Mouse (Mus musculus) midbrain, embryonic 11.5 days (tissue): ENCODE data around the gene Adgrg5. TPM values are rescaled to one million over a fixed set of nuclear protein-coding genes. Genes with fewer than 3 reads are reported as not detected.

Experiments used
- ATAC-seq: fragments of 200-750 bp; cut with Nextera tagmentation; 2 replicates; pipeline ENCODE4 v1.8.0; 2017; ENCODE audit warnings: moderate TSS enrichment, moderate library complexity; ENCODE audit not compliant: low FRiP score
- DNase-seq: peaks from one replicate; pipeline ENCODE4 v3.0.0; 2015; ENCODE audit warnings: low spot score; ENCODE audit errors: missing footprints
- H3K27ac ChIP-seq: fragments of 300-500 bp; sonication (generic); 2 replicates; pipeline ENCODE4 v1.5.1; 2014; ENCODE audit warnings: low read depth, low read length
- H3K27me3 ChIP-seq: fragments of 300-500 bp; sonication (generic); 2 replicates; pipeline ENCODE4 v1.6.1; 2014; ENCODE audit warnings: mild to moderate bottlenecking, low read length, moderate library complexity, mixed read lengths; ENCODE audit not compliant: control insufficient read depth, insufficient read depth
- H3K36me3 ChIP-seq: fragments of 300-500 bp; sonication (generic); 2 replicates; pipeline ENCODE4 v1.6.1; 2014; ENCODE audit warnings: mild to moderate bottlenecking, low read length, moderate library complexity, mixed read lengths; ENCODE audit not compliant: control insufficient read depth, insufficient read depth
- H3K4me1 ChIP-seq: fragments of 300-500 bp; sonication (generic); 2 replicates; pipeline ENCODE4 v1.6.1; 2014; ENCODE audit warnings: low read length; ENCODE audit not compliant: control insufficient read depth, insufficient read depth
- H3K4me2 ChIP-seq: fragments of 300-500 bp; sonication (generic); 2 replicates; pipeline ENCODE4 v1.6.1; 2014; ENCODE audit warnings: mild to moderate bottlenecking, moderate library complexity
- H3K4me3 ChIP-seq: fragments of 300-500 bp; sonication (generic); 2 replicates; pipeline ENCODE4 v1.5.1; 2014; ENCODE audit warnings: low read depth, low read length
- H3K9ac ChIP-seq: fragments of 300-500 bp; sonication (generic); 2 replicates; pipeline ENCODE4 v1.6.1; 2014; ENCODE audit warnings: low read length
- H3K9me3 ChIP-seq: fragments of 300-500 bp; sonication (generic); 2 replicates; pipeline ENCODE4 v1.6.1; 2016; ENCODE audit warnings: low read length; ENCODE audit not compliant: control insufficient read depth
- WGBS: fragments of 180-500 bp; shearing (Covaris S2); extraction: QIAGEN DNeasy Blood & Tissue Kit; methylation state at CpG from one replicate; pipeline ENCODE4 v1.1.7; 2014; 5-methylcytosine and 5-hydroxymethylcytosine counted together
- polyA plus RNA-seq: library from polyadenylated mRNA; unstranded; fragments of >200 nt; fragmentation: Nextera tagmentation; extraction: Ambion mirVana; gene quantifications from 2 replicates; pipeline ENCODE4 v1.2.1, GENCODE M21; 2014

The Adgrg5 gene
- polyA plus RNA-seq, 1 experiment from 2014 or later: 0.36 TPM

DNA sequence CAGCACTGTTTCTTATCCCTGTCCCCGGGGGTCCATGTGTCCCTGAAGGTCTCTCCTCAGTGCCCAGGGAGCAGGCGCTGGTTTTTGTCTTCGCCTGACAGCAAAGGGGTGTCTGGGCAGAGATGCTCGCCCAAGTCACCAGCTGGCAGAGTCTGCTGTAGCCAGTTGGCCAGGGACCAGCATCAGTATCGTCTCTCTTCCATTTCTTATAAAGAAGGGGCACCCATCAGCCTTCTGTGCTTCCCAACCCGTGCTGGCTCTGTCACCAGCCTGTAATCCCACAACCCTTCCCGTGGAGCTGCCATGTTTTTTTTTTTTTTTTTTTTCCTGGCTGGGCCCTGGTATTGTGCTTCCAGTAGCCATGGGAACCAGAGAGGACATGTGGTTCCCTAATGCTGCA lies 58.4 kb downstream of the Adgrg5 start:
- WGBS: 65% methylated on average over 7 of the region's 7 CpGs
- Histone ChIP-seq H3K9ac (no peak overlapping the region), H3K9me3 (no peaks in the 10 kb centered on the region), H3K4me3 (no peak overlapping the region), H3K4me2 (no peak overlapping the region), H3K27ac (no peak overlapping the region), H3K4me1 (peaks cover 37% of the 10 kb centered on the region), H3K36me3 (no peaks in the 10 kb centered on the region), H3K27me3 (no peaks in the 10 kb centered on the region; the same call in 1 of the 2 replicates)
- DNase-seq (no peak), ATAC-seq (no peak)

DNA sequence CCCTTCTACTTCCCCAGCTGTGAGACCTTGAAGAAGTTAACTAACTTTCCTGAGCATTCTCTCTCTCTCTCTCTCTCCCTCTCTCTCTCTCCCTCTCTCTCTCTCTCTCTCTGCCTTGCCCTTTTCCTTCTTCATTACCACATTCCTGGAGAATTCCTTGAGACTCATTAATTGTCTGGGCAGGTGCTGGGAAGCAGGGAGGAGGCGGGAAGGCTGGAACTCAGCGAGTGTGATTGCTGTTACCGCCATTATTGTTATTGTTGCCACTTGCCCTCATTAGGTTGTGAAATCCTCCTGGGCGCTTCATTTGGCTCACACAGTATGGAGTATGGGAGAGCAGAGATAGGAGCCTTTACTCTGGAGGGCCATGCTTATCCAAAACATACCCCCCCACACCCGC lies 59.7 kb downstream of the Adgrg5 start:
- ATAC-seq: peak; percentile 1; the same call in 1 of the 2 replicates
- Histone ChIP-seq H3K4me1 (peaks cover 32% of the 10 kb centered on the region), H3K27ac (no peak overlapping the region), H3K9me3 (no peaks in the 10 kb centered on the region), H3K4me3 (no peak overlapping the region), H3K27me3 (no peaks in the 10 kb centered on the region), H3K36me3 (no peaks in the 10 kb centered on the region), H3K9ac (no peak overlapping the region), H3K4me2 (no peak overlapping the region)
- 28% methylated on average over 5 of the region's 5 CpGs for WGBS
- DNase-seq: no peak

DNA sequence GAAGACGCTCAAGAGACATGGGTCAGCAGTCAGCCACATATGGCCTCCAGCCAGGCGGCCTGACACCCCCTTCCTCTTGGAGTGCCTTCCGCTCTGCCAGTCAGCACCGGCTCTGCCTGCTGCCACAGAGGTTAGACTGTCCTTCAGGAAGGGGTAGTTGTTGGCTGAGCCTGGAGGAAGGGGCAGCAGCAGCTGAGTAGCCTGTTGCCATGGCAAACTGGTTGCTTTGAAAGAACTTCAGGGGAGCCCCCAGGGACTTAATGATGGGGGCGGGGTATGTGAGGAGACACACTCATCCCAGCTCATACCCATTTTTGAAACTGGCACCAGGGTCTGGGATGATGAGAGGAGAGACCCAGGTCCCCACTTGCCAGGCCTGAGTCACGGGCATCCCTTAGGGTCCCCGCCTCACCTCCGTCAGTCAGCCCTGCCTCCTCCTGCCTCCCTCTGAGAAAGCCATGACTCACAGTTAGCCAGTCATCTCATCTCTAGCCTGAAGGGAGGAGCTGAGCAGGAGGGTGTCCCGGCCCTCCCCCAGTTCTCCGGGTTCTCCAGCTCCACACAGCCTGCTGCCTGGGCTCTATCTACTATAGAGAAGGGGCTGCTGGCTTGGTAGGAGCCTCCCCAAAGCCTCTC lies 60.5 kb downstream of the Adgrg5 start:
- 8% methylated on average over 10 of the region's 10 CpGs for WGBS
- no peak overlapping the region for H3K4me3 ChIP-seq
- peak; percentile 93 for DNase-seq

DNA sequence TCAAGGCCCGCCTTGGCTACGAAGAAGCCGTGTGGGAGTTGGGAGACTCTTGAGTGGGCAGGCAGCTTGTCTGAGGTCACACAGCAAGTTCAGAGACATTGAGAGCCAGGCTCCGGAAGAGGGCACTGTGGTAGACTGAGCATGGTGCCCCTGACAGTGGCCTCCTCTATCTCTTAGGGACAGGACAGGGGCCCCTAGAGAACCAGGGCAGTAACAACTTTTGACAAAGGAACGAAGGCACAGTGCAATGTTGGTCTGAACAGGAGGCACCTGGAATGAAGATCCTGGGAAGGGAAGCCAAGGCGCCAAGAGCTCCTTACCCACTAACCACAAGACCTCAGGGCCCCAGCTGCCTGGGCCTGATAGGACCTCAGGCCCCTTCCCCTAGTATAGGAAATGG lies 61.5 kb downstream of the Adgrg5 start:
- Histone ChIP-seq H3K9ac (no peak overlapping the region), H3K27me3 (no peaks in the 10 kb centered on the region), H3K9me3 (no peaks in the 10 kb centered on the region), H3K36me3 (no peaks in the 10 kb centered on the region), H3K4me2 (0 out of 2 replicates have a peak overlapping the region, but pooled peaks have one; percentile 6), H3K4me1 (peaks cover 30% of the 10 kb centered on the region), H3K27ac (no peak overlapping the region), H3K4me3 (no peak overlapping the region)
- DNase-seq: no peak
- WGBS: 92% methylated on average over 6 of the region's 6 CpGs
- ATAC-seq: no peak

More for the DNA sequence above, 60.5 kb downstream of the Adgrg5 start:
- H3K27ac ChIP-seq: no peak overlapping the region
- H3K9ac ChIP-seq: 0 out of 2 replicates have a peak overlapping the region, but pooled peaks have one; percentile 18
- no peaks in the 10 kb centered on the region for H3K36me3 ChIP-seq
- no peaks in the 10 kb centered on the region for H3K27me3 ChIP-seq
- H3K9me3 ChIP-seq: no peaks in the 10 kb centered on the region
- peaks cover 30% of the 10 kb centered on the region for H3K4me1 ChIP-seq
- ATAC-seq: peak; percentile 75
- peak overlapping the region; percentile 15; the same call in 1 of the 2 replicates for H3K4me2 ChIP-seq

DNA sequence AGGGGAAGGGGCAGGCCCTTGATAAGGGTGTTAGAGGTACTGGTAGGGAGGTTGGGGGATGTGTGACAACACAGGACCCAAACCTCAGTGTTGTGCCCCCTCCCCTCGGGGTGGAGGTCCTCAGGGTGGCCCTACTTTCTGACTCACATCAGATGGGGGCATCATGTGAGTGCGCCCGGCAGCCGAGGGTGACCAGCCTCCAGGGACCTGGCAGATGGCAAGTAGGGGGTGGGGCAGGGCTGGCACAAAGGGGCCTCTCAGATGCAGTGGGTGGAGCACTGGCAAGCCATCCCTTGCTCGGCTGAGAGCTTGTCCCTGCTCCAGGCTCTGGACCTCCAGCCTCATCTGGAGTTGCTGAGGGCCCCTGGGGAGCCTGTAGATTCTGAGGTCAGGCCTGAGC lies 63.2 kb downstream of the Adgrg5 start:
- H3K9ac ChIP-seq: no peak overlapping the region
- ATAC-seq (no peak), DNase-seq (peak; percentile 69)
- H3K4me1 ChIP-seq: peaks cover 28% of the 10 kb centered on the region
- H3K27ac ChIP-seq: no peak overlapping the region
- H3K4me2 ChIP-seq: no peak overlapping the region
- H3K36me3 ChIP-seq: no peaks in the 10 kb centered on the region
- WGBS: 68% methylated on average over 5 of the region's 5 CpGs
- no peaks in the 10 kb centered on the region for H3K9me3 ChIP-seq
- no peaks in the 10 kb centered on the region for H3K27me3 ChIP-seq
- no peak overlapping the region for H3K4me3 ChIP-seq

DNA sequence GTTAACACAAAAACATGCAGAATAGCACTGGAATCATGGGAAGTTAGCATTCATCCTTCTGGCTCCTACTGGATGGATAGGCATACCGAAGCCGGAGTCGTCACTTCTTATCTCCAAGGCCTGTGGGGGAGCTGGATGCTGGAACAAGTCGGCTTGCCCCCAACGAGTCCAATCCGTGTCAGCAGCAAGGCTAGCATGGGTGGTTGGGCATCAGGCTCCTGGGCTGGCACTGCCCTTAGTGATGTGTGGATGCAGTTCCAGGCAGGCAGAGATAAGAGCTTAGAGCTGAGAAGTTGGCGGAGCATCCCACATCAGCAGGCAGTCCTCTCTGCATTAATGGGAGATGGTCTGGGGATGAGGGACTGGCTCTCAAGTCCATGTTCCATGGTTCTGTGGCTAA lies 64.1 kb downstream of the Adgrg5 start:
- WGBS: 88% methylated on average over 7 of the region's 7 CpGs
- no peak overlapping the region for H3K9ac ChIP-seq
- peaks cover 28% of the 10 kb centered on the region for H3K4me1 ChIP-seq
- DNase-seq (no peak), ATAC-seq (no peak)
- no peak overlapping the region for H3K27ac ChIP-seq
- no peaks in the 10 kb centered on the region for H3K27me3 ChIP-seq
- no peak overlapping the region for H3K4me2 ChIP-seq
- no peaks in the 10 kb centered on the region for H3K9me3 ChIP-seq
- H3K36me3 ChIP-seq: no peaks in the 10 kb centered on the region
- H3K4me3 ChIP-seq: no peak overlapping the region

DNA sequence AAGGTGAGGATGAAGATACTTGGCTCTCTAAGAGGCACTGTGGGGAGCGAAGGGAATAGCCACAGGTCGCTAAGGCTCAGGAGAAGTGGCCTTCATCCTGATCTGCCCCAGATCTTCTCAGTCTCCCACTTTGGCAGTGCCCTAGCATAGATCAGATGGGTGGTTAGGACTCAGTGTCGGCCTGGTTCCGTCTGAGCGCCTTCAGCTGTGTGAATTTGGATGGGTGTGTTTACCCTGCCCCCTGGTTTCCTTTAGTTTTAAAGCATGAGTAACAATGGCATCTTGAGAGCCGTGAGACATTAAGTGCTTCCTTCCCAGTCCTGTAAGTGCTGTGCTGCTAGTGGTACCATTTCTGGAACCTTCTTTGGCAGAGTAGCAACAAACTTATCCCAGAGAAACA lies 65.1 kb downstream of the Adgrg5 start:
- no peak overlapping the region for H3K4me3 ChIP-seq
- H3K9ac ChIP-seq: no peak overlapping the region
- no peak overlapping the region for H3K27ac ChIP-seq
- no peak overlapping the region for H3K4me2 ChIP-seq
- no peak for DNase-seq
- 84% methylated on average over 6 of the region's 6 CpGs for WGBS
- H3K9me3 ChIP-seq: no peaks in the 10 kb centered on the region
- H3K27me3 ChIP-seq: no peaks in the 10 kb centered on the region
- H3K4me1 ChIP-seq: peaks cover 30% of the 10 kb centered on the region
- no peaks in the 10 kb centered on the region for H3K36me3 ChIP-seq
- ATAC-seq: no peak

DNA sequence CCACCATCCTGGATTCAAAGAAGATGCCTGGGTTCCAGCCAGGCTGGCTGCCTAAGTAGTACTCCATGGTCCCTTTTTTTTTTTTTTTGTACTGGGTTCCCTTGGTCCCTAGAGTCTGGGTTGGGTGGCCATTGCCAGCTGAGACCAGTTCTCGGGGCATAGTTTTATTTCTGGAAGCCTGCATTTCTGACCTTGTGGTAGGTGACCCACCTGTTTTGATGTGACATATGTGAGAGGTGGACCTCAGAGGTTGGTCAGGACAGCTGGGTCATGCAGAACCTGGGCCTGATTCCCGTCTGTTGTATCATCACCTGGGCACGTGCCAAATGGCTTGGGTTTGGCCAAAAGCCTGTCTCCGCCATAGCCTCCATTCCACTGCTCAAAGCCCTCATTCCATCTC lies 66.2 kb downstream of the Adgrg5 start:
- no peak overlapping the region for H3K4me3 ChIP-seq
- H3K27me3 ChIP-seq: no peaks in the 10 kb centered on the region
- H3K9ac ChIP-seq: no peak overlapping the region
- no peak overlapping the region for H3K27ac ChIP-seq
- H3K4me2 ChIP-seq: no peak overlapping the region
- H3K9me3 ChIP-seq: no peaks in the 10 kb centered on the region
- ATAC-seq (no peak), DNase-seq (no peak)
- WGBS: 97% methylated on average over 4 of the region's 4 CpGs
- peaks cover 22% of the 10 kb centered on the region for H3K4me1 ChIP-seq
- H3K36me3 ChIP-seq: no peaks in the 10 kb centered on the region

DNA sequence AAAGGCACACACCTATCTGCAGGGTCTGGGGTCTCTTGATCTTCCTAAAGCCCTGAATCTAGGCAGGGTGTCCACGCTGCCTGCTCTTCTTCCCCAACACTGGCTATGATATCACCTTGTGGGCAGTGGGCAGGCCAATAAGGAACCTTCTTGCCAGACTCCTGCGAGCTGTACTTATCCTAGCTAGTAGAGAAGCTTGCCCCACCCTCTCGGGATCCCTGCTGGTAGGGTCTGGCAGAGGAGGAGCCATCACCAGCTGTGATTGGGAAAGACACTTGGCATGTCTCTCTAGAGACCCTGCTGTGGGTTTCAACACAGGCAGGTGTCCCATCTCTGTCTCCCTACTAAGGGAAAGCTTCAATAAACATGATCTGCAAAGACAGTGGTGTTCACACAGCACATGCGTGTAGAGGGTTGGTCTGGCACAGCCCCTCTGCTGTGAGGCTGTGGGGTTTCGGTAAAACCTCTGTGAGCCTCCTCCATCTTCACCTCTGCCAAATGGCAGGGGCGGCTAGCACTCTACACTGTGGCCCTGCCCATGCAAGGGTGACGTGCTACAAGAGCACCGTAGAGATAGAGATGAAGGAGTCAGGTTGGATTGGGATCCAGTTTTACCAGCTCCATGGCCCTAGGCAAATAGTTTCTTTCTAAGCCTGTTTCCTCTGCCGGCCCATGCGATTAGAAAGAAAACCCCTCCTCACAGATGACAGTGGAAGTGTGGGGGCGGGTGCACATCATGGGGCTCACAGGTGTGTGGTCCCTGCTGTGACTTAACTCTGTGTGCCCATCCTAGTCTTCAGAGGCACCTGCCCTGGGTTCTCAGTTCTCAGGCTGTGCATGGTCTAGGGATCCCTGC lies 67.3 kb downstream of the Adgrg5 start:
- Histone ChIP-seq H3K4me2 (no peak overlapping the region), H3K36me3 (no peaks in the 10 kb centered on the region), H3K9me3 (no peaks in the 10 kb centered on the region), H3K27ac (no peak overlapping the region), H3K4me1 (peaks cover 19% of the 10 kb centered on the region), H3K9ac (no peak overlapping the region), H3K27me3 (no peaks in the 10 kb centered on the region), H3K4me3 (no peak overlapping the region)
- ATAC-seq (no peak), DNase-seq (no peak)
- 75% methylated on average over 11 of the region's 11 CpGs for WGBS
